Mouse (Mus musculus): ENCODE data around the gene Akr1c18. TPM values are rescaled to one million over a fixed set of nuclear protein-coding genes. Genes with fewer than 3 reads are reported as not detected.
A peak's percentile ranks its signal among the peaks of the same experiment; 100 is the strongest.
"Not testable (repeated sequence)": the region's sequence is repeated elsewhere in the genome, so short reads cannot be mapped to it uniquely, and the experiment has no call there.

The Akr1c18 gene
- 0.58 and 1.0 TPM in 2 replicates for polyA plus RNA-seq (2015; fragmentation: Nextera tagmentation; extraction: Ambion mirVana)

GRCm38 (mm10) chr13:4150518-4150917 lies at the start of gene Akr1c18:
TSS of gene Akr1c18 (minus strand) at chr13:4150654.
- ATAC-seq (ENCODE audit: insufficient read depth, low FRiP score) = no peak
- Histone ChIP-seq H3K4me2 (ENCODE audit: low read depth, low read length) (no peak within 1 kb of the TSS), H3K4me3 (replicated peaks; ENCODE audit: low read length) (no peak within 1 kb of the TSS), H3K9ac (ENCODE audit: low read length) (no peak within 1 kb of the TSS), H3K36me3 (ENCODE audit: control insufficient read depth, insufficient read depth, low read length) (no peaks in the 10 kb centered on the region), H3K27me3 (ENCODE audit: control insufficient read depth, insufficient read depth, low read length) (no peaks in the 10 kb centered on the region), H3K9me3 (replicated peaks; ENCODE audit: control insufficient read depth, low read length) (no peaks in the 10 kb centered on the region), H3K27ac (ENCODE audit: low read length) (no peak within 1 kb of the TSS), H3K4me1 (ENCODE audit: control insufficient read depth, insufficient read depth, low read length) (no peaks in the 10 kb centered on the region)
- 76% methylated on average over 5 of the region's 5 CpGs for WGBS

GRCm38 (mm10) chr13:4192511-4192910 lies 42.1 kb upstream of the Akr1c18 start:
- Histone ChIP-seq H3K9ac (ENCODE audit: low read length) (no peak overlapping the region), H3K27me3 (ENCODE audit: control insufficient read depth, insufficient read depth, low read length) (no peaks in the 10 kb centered on the region), H3K4me1 (ENCODE audit: control insufficient read depth, insufficient read depth, low read length) (no peaks in the 10 kb centered on the region), H3K9me3 (replicated peaks; ENCODE audit: control insufficient read depth, low read length) (no peaks in the 10 kb centered on the region), H3K4me3 (replicated peaks; ENCODE audit: low read length) (peak overlapping the region; percentile 19), H3K4me2 (ENCODE audit: low read depth, low read length) (peak overlapping the region; percentile 31), H3K27ac (ENCODE audit: low read length) (no peak overlapping the region), H3K36me3 (ENCODE audit: control insufficient read depth, insufficient read depth, low read length) (no peaks in the 10 kb centered on the region)
- no peak for ATAC-seq (ENCODE audit: insufficient read depth, low FRiP score)
- 58% methylated on average over 3 of the region's 3 CpGs for WGBS

GRCm38 (mm10) chr13:4190904-4191303 lies 40.5 kb upstream of the Akr1c18 start, which contains the start of gene Akr1c13:
TSS of gene Akr1c13 (plus strand) at chr13:4191150.
- Histone ChIP-seq H3K27me3 (ENCODE audit: control insufficient read depth, insufficient read depth, low read length) (no peaks in the 10 kb centered on the region), H3K9ac (ENCODE audit: low read length) (peak within 1 kb of the TSS; percentile 47; the same call in 1 of the 2 replicates), H3K4me3 (replicated peaks; ENCODE audit: low read length) (peak within 1 kb of the TSS; percentile 39), H3K36me3 (ENCODE audit: control insufficient read depth, insufficient read depth, low read length) (no peaks in the 10 kb centered on the region), H3K4me1 (ENCODE audit: control insufficient read depth, insufficient read depth, low read length) (no peaks in the 10 kb centered on the region), H3K9me3 (replicated peaks; ENCODE audit: control insufficient read depth, low read length) (no peaks in the 10 kb centered on the region), H3K27ac (ENCODE audit: low read length) (peak within 1 kb of the TSS; percentile 34), H3K4me2 (ENCODE audit: low read depth, low read length) (peak within 1 kb of the TSS; percentile 40)
- ATAC-seq (ENCODE audit: insufficient read depth, low FRiP score) = peak; percentile 95
- 33% methylated on average over 3 of the region's 3 CpGs for WGBS

- 84% methylated on average over 2 of the region's 2 CpGs for WGBS
- H3K9ac ChIP-seq (ENCODE audit: low read length) = no peak overlapping the region
Measured at GRCm38 (mm10) chr13:4188174-4188573, 37.7 kb upstream of the Akr1c18 start.

GRCm38 (mm10) chr13:4186641-4187411 lies 36.4 kb upstream of the Akr1c18 start:
- WGBS = 72% methylated on average over 7 of the region's 7 CpGs
- not testable (repeated sequence) for H3K9ac ChIP-seq (ENCODE audit: low read length); ATAC-seq (ENCODE audit: insufficient read depth, low FRiP score)

More at GRCm38 (mm10) chr13:4188174-4188573, 37.7 kb upstream of the Akr1c18 start:
- H3K4me3 ChIP-seq (replicated peaks; ENCODE audit: low read length) = no peak overlapping the region
- H3K9me3 ChIP-seq (replicated peaks; ENCODE audit: control insufficient read depth, low read length) = no peaks in the 10 kb centered on the region
- ATAC-seq (ENCODE audit: insufficient read depth, low FRiP score) = no peak
- H3K4me2 ChIP-seq (ENCODE audit: low read depth, low read length) = no peak overlapping the region
- H3K27me3 ChIP-seq (ENCODE audit: control insufficient read depth, insufficient read depth, low read length) = no peaks in the 10 kb centered on the region
- no peak overlapping the region for H3K27ac ChIP-seq (ENCODE audit: low read length)
- H3K4me1 ChIP-seq (ENCODE audit: control insufficient read depth, insufficient read depth, low read length) = no peaks in the 10 kb centered on the region
- H3K36me3 ChIP-seq (ENCODE audit: control insufficient read depth, insufficient read depth, low read length) = no peaks in the 10 kb centered on the region

GRCm38 (mm10) chr13:4183116-4183515 lies 32.7 kb upstream of the Akr1c18 start:
- H3K27ac ChIP-seq (ENCODE audit: low read length) = no peak overlapping the region
- ATAC-seq (ENCODE audit: insufficient read depth, low FRiP score) = no peak
- WGBS = 66% methylated on average over 9 of the region's 9 CpGs
- H3K36me3 ChIP-seq (ENCODE audit: control insufficient read depth, insufficient read depth, low read length) = no peaks in the 10 kb centered on the region
- no peaks in the 10 kb centered on the region for H3K4me1 ChIP-seq (ENCODE audit: control insufficient read depth, insufficient read depth, low read length)
- H3K9ac ChIP-seq (ENCODE audit: low read length) = no peak overlapping the region
- H3K27me3 ChIP-seq (ENCODE audit: control insufficient read depth, insufficient read depth, low read length) = no peaks in the 10 kb centered on the region
- H3K4me2 ChIP-seq (ENCODE audit: low read depth, low read length) = no peak overlapping the region
- 0 out of 2 replicates have a peak, but pooled peaks cover 3% of the 10 kb centered on the region for H3K9me3 ChIP-seq (replicated peaks; ENCODE audit: control insufficient read depth, low read length)
- H3K4me3 ChIP-seq (replicated peaks; ENCODE audit: low read length) = no peak overlapping the region

More at GRCm38 (mm10) chr13:4186641-4187411, 36.4 kb upstream of the Akr1c18 start:
- H3K4me3 ChIP-seq (replicated peaks; ENCODE audit: low read length); H3K27ac ChIP-seq (ENCODE audit: low read length); H3K27me3 ChIP-seq (ENCODE audit: control insufficient read depth, insufficient read depth, low read length); H3K4me2 ChIP-seq (ENCODE audit: low read depth, low read length); H3K9me3 ChIP-seq (replicated peaks; ENCODE audit: control insufficient read depth, low read length); H3K4me1 ChIP-seq (ENCODE audit: control insufficient read depth, insufficient read depth, low read length); H3K36me3 ChIP-seq (ENCODE audit: control insufficient read depth, insufficient read depth, low read length): not testable (repeated sequence)

GRCm38 (mm10) chr13:4181321-4181720 lies 30.9 kb upstream of the Akr1c18 start:
- WGBS = 92% methylated on average over 4 of the region's 4 CpGs
- H3K4me2 ChIP-seq (ENCODE audit: low read depth, low read length) = not testable (repeated sequence)

GRCm38 (mm10) chr13:4172978-4173377 lies 22.5 kb upstream of the Akr1c18 start:
- Histone ChIP-seq H3K9ac (ENCODE audit: low read length) (no peak overlapping the region), H3K4me2 (ENCODE audit: low read depth, low read length) (no peak overlapping the region), H3K4me1 (ENCODE audit: control insufficient read depth, insufficient read depth, low read length) (no peaks in the 10 kb centered on the region), H3K4me3 (replicated peaks; ENCODE audit: low read length) (no peak overlapping the region), H3K27ac (ENCODE audit: low read length) (no peak overlapping the region), H3K36me3 (ENCODE audit: control insufficient read depth, insufficient read depth, low read length) (no peaks in the 10 kb centered on the region), H3K9me3 (replicated peaks; ENCODE audit: control insufficient read depth, low read length) (no peaks in the 10 kb centered on the region), H3K27me3 (ENCODE audit: control insufficient read depth, insufficient read depth, low read length) (no peaks in the 10 kb centered on the region)
- 31% methylated on average over 2 of the region's 2 CpGs for WGBS
- no peak for ATAC-seq (ENCODE audit: insufficient read depth, low FRiP score)

More at GRCm38 (mm10) chr13:4181321-4181720, 30.9 kb upstream of the Akr1c18 start:
- H3K27ac ChIP-seq (ENCODE audit: low read length); H3K9me3 ChIP-seq (replicated peaks; ENCODE audit: control insufficient read depth, low read length); H3K27me3 ChIP-seq (ENCODE audit: control insufficient read depth, insufficient read depth, low read length); ATAC-seq (ENCODE audit: insufficient read depth, low FRiP score); H3K36me3 ChIP-seq (ENCODE audit: control insufficient read depth, insufficient read depth, low read length); H3K4me3 ChIP-seq (replicated peaks; ENCODE audit: low read length); H3K9ac ChIP-seq (ENCODE audit: low read length); H3K4me1 ChIP-seq (ENCODE audit: control insufficient read depth, insufficient read depth, low read length): not testable (repeated sequence)

- ATAC-seq (ENCODE audit: insufficient read depth, low FRiP score) = no peak
- Histone ChIP-seq H3K36me3 (ENCODE audit: control insufficient read depth, insufficient read depth, low read length) (no peaks in the 10 kb centered on the region), H3K4me1 (ENCODE audit: control insufficient read depth, insufficient read depth, low read length) (no peaks in the 10 kb centered on the region), H3K4me3 (replicated peaks; ENCODE audit: low read length) (no peak overlapping the region), H3K4me2 (ENCODE audit: low read depth, low read length) (no peak overlapping the region), H3K9me3 (replicated peaks; ENCODE audit: control insufficient read depth, low read length) (no peaks in the 10 kb centered on the region), H3K27me3 (ENCODE audit: control insufficient read depth, insufficient read depth, low read length) (no peaks in the 10 kb centered on the region), H3K27ac (ENCODE audit: low read length) (no peak overlapping the region), H3K9ac (ENCODE audit: low read length) (no peak overlapping the region)
- whole genome bisulfite sequencing = 55% methylated on average over 1 of the region's 1 CpGs
Measured at GRCm38 (mm10) chr13:4168006-4168405, 17.6 kb upstream of the Akr1c18 start.

Measured in stomach, embryonic 16.5 days (tissue).